Mouse (Mus musculus) kidney, adult 18-20 months (tissue): ENCODE results near the gene Pde6c.

Experiments
- DNase-seq: peaks from one replicate; pipeline ENCODE4 v3.0.0; 2021

Pde6c gene

GRCm38 (mm10) chr19:38143540-38144271 is 11.1 kb downstream of the Pde6c start:
- no peak for DNase-seq

GRCm38 (mm10) chr19:38156243-38156642 is 23.7 kb downstream of the Pde6c start:
- DNase-seq, result no peak

GRCm38 (mm10) chr19:38161648-38162354 is 29.2 kb downstream of the Pde6c start:
- DNase-seq, result no peak

GRCm38 (mm10) chr19:38164633-38165032 is 32.1 kb downstream of the Pde6c start:
- no peak for DNase-seq

GRCm38 (mm10) chr19:38179675-38180074 is 47.1 kb downstream of the Pde6c start:
- DNase-seq, result no peak

GRCm38 (mm10) chr19:38186631-38187344 is 54.2 kb downstream of the Pde6c start:
- DNase-seq, result no peak

- DNase-seq, result no peak
These were observed 54.7 kb downstream of the Pde6c start for GRCm38 (mm10) chr19:38187345-38187680.

- no peak for DNase-seq
These were observed 58.0 kb downstream of the Pde6c start for GRCm38 (mm10) chr19:38190606-38191005.

GRCm38 (mm10) chr19:38191446-38191845 is 58.9 kb downstream of the Pde6c start:
- no peak for DNase-seq

GRCm38 (mm10) chr19:38195245-38195644 is 62.7 kb downstream of the Pde6c start:
- DNase-seq, result no peak

- no peak for DNase-seq
These were observed 66.2 kb downstream of the Pde6c start for GRCm38 (mm10) chr19:38198731-38199130.

- no peak for DNase-seq
These were observed 74.1 kb downstream of the Pde6c start for GRCm38 (mm10) chr19:38206669-38207068.

- no peak for DNase-seq
These were observed 85.1 kb downstream of the Pde6c start for GRCm38 (mm10) chr19:38217696-38218095.

GRCm38 (mm10) chr19:38223356-38223904 is 90.8 kb downstream of the Pde6c start:
- no peak for DNase-seq

- DNase-seq, result peak; percentile 90
These were observed 91.5 kb downstream of the Pde6c start, which contains the start of gene Fra10ac1 for GRCm38 (mm10) chr19:38223905-38224684. Gene Fra10ac1, minus strand, starts transcription at chr19:38224156.

GRCm38 (mm10) chr19:38224685-38225060 is 92.1 kb downstream of the Pde6c start:
- no peak for DNase-seq

- DNase-seq, result no peak
These were observed 96.1 kb downstream of the Pde6c start for GRCm38 (mm10) chr19:38228699-38229098.

GRCm38 (mm10) chr19:38232087-38232486 is 99.5 kb downstream of the Pde6c start:
- peak; percentile 33 for DNase-seq

GRCm38 (mm10) chr19:38232516-38232915 is 99.9 kb downstream of the Pde6c start:
- DNase-seq, result no peak
